Comparison of ENCODE assay signal across 20 mouse cellular contexts in the genomic region with DNA sequence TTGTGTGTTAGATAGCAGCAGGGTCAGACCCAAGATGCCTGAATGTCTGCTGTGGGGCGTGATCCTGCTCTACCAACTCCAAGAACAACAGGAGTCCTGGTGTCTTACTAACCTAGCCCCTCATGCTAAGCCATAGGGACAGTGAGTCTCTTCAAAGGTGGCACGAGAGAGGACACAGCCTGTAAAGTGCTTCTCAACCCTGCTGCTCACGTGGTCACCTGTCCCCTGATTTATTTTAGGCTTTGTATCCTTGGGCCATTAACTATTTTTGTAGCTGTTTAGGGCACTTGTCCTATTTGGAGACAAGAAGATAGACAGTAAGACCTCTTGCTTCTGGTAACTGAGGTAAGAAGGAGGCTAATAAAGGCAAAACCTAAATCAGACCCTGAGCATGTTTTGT.
DNase-seq lines count a peak whose midpoint lies in the region; ATAC-seq and TF ChIP-seq lines count a peak whose summit lies in the region.
"Had no signal": no experiment of that assay in that cellular context is flagged by ENCODE, and none has a peak within 500 bp of the region (broad histone marks: within the 10 kb centered on the region; RNA-seq: fewer than 3 reads in every experiment).

No protein-coding gene starts in this region.

- H3K79me2 ChIP-seq in myocyte (ENCODE audit: control insufficient read depth, insufficient read depth) = no peaks in the 10 kb centered on the region

- H3K4me3 ChIP-seq in forebrain, embryonic 10.5 days = no peak overlapping the region
- no peak overlapping the region for H3K4me3 ChIP-seq in forebrain, embryonic 13.5 days
- no peak overlapping the region for H3K4me3 ChIP-seq in heart, embryonic 10.5 days
- no peak overlapping the region for H3K4me3 ChIP-seq in midbrain, embryonic 10.5 days
- H3K4me3 ChIP-seq in midbrain, postnatal 0 days (ENCODE audit: low read depth, low read length) = no peak overlapping the region
- no peak overlapping the region for H3K4me3 ChIP-seq in myocyte
- H3K4me3 ChIP-seq: forebrain, embryonic 15.5 days; limb, embryonic 15.5 days; neural tube, embryonic 12.5 days had no signal

- no peak for DNase-seq in forebrain, embryonic 10.5 days (ENCODE audit: extremely low spot score, low spot score)
- peak; percentile 42 for DNase-seq in heart, adult 8-10 months (ENCODE audit: low spot score)
- DNase-seq in heart, embryonic 10.5 days (ENCODE audit: low spot score) = no peak
- no peak for DNase-seq in midbrain, embryonic 10.5 days (ENCODE audit: low spot score)
- no peak for DNase-seq in midbrain, postnatal 0 days (ENCODE audit: low spot score)
- no peak for DNase-seq in adrenal gland, adult 8-10 months
- DNase-seq: adrenal gland, postnatal 25 days; cerebellum, adult 9-11 months; gastrocnemius, postnatal 10 days; kidney, adult 18-20 months; kidney, postnatal 4 days; left cerebral cortex, postnatal 4 days; lung, embryonic 14.5 days had no signal

- peaks cover 67% of the 10 kb centered on the region for H3K4me1 ChIP-seq in forebrain, embryonic 10.5 days
- peaks cover 40% of the 10 kb centered on the region for H3K4me1 ChIP-seq in forebrain, embryonic 13.5 days
- H3K4me1 ChIP-seq in heart, embryonic 10.5 days = peaks cover 40% of the 10 kb centered on the region
- H3K4me1 ChIP-seq in midbrain, embryonic 10.5 days = peaks cover 76% of the 10 kb centered on the region
- no peaks in the 10 kb centered on the region; the same call in 1 of the 2 replicates for H3K4me1 ChIP-seq in midbrain, postnatal 0 days (ENCODE audit: insufficient read depth, low read length)

- peaks cover 8% of the 10 kb centered on the region; the same call in 1 of the 2 replicates for H3K27me3 ChIP-seq in forebrain, embryonic 10.5 days (ENCODE audit: poor library complexity, severe bottlenecking)
- H3K27me3 ChIP-seq in forebrain, embryonic 13.5 days = peaks cover 2% of the 10 kb centered on the region; the same call in 1 of the 2 replicates
- 0 out of 2 replicates have a peak, but pooled peaks cover 9% of the 10 kb centered on the region for H3K27me3 ChIP-seq in heart, embryonic 10.5 days (ENCODE audit: insufficient read depth, poor library complexity, severe bottlenecking)
- H3K27me3 ChIP-seq in midbrain, embryonic 10.5 days (ENCODE audit: low read depth, poor library complexity, severe bottlenecking) = no peaks in the 10 kb centered on the region
- H3K27me3 ChIP-seq in midbrain, postnatal 0 days (ENCODE audit: insufficient read depth, low read length) = no peaks in the 10 kb centered on the region
- no peaks in the 10 kb centered on the region for H3K27me3 ChIP-seq in myocyte (ENCODE audit: control insufficient read depth, insufficient read depth, insufficient read length)
- H3K27me3 ChIP-seq: forebrain, embryonic 15.5 days; neural tube, embryonic 12.5 days had no signal

- 48% methylated on average over 3 of the region's 3 CpGs for WGBS in forebrain, embryonic 10.5 days
- WGBS in forebrain, embryonic 13.5 days = 46% methylated on average over 3 of the region's 3 CpGs
- 41% methylated on average over 3 of the region's 3 CpGs for WGBS in heart, embryonic 10.5 days
- 32% methylated on average over 3 of the region's 3 CpGs for WGBS in midbrain, embryonic 10.5 days
- WGBS in midbrain, postnatal 0 days = 57% methylated on average over 3 of the region's 3 CpGs

- H3K36me3 ChIP-seq in forebrain, embryonic 10.5 days (replicated peaks) = peaks cover 21% of the 10 kb centered on the region
- H3K36me3 ChIP-seq in forebrain, embryonic 13.5 days (ENCODE audit: poor library complexity, severe bottlenecking) = no peaks in the 10 kb centered on the region
- no peaks in the 10 kb centered on the region for H3K36me3 ChIP-seq in heart, embryonic 10.5 days
- H3K36me3 ChIP-seq in midbrain, embryonic 10.5 days = peaks cover 25% of the 10 kb centered on the region
- peaks cover 4% of the 10 kb centered on the region; the same call in 1 of the 2 replicates for H3K36me3 ChIP-seq in midbrain, postnatal 0 days (ENCODE audit: insufficient read depth, low read length)
- no peaks in the 10 kb centered on the region for H3K36me3 ChIP-seq in myocyte (ENCODE audit: control insufficient read depth, insufficient read depth)
- H3K36me3 ChIP-seq: forebrain, embryonic 15.5 days; limb, embryonic 15.5 days; neural tube, embryonic 12.5 days had no signal

- no peak overlapping the region for H3K9ac ChIP-seq in forebrain, embryonic 13.5 days
- H3K9ac ChIP-seq in midbrain, postnatal 0 days (replicated peaks; ENCODE audit: low read length, poor library complexity, severe bottlenecking) = no peak overlapping the region; the same call in 1 of the 2 replicates
- H3K9ac ChIP-seq: forebrain, embryonic 15.5 days; limb, embryonic 15.5 days; liver, embryonic 14.5 days; lung, embryonic 14.5 days; neural tube, embryonic 12.5 days had no signal

- H3K27ac ChIP-seq in forebrain, embryonic 10.5 days = peak overlapping the region; percentile 75
- no peak overlapping the region for H3K27ac ChIP-seq in forebrain, embryonic 13.5 days
- H3K27ac ChIP-seq in heart, embryonic 10.5 days = no peak overlapping the region
- peak overlapping the region; percentile 84 for H3K27ac ChIP-seq in midbrain, embryonic 10.5 days (replicated peaks)
- H3K27ac ChIP-seq in midbrain, postnatal 0 days (ENCODE audit: low read depth, low read length) = no peak overlapping the region
- H3K27ac ChIP-seq: forebrain, embryonic 15.5 days; limb, embryonic 15.5 days; liver, embryonic 14.5 days; neural tube, embryonic 12.5 days had no signal

- H3ac ChIP-seq in myocyte (ENCODE audit: control insufficient read depth, insufficient read length) = no peak overlapping the region

- no peaks in the 10 kb centered on the region for H3K9me3 ChIP-seq in forebrain, embryonic 10.5 days
- H3K9me3 ChIP-seq in forebrain, embryonic 13.5 days (replicated peaks) = no peaks in the 10 kb centered on the region
- no peaks in the 10 kb centered on the region for H3K9me3 ChIP-seq in heart, embryonic 10.5 days
- no peaks in the 10 kb centered on the region for H3K9me3 ChIP-seq in midbrain, embryonic 10.5 days (replicated peaks)
- H3K9me3 ChIP-seq in midbrain, postnatal 0 days (ENCODE audit: low read length) = no peaks in the 10 kb centered on the region
- H3K9me3 ChIP-seq: forebrain, embryonic 15.5 days; limb, embryonic 15.5 days; neural tube, embryonic 12.5 days had no signal

- ATAC-seq in forebrain, embryonic 13.5 days = no peak
- ATAC-seq in midbrain, postnatal 0 days (ENCODE audit: low FRiP score) = no peak
- ATAC-seq: forebrain, embryonic 15.5 days had no signal

- no peak for TF ChIP-seq POLR2A in myocyte (IDR thresholded peaks at IDR 0.05; ENCODE audit: insufficient read length, low read depth)

- no peak overlapping the region for H3K4me2 ChIP-seq in forebrain, embryonic 13.5 days
- no peak overlapping the region for H3K4me2 ChIP-seq in midbrain, postnatal 0 days (ENCODE audit: low read depth, low read length, poor library complexity, severe bottlenecking)
- H3K4me2 ChIP-seq in myocyte (ENCODE audit: low read depth) = peak overlapping the region; percentile 2
- H3K4me2 ChIP-seq: forebrain, embryonic 15.5 days; heart, embryonic 11.5 days; limb, embryonic 15.5 days; lung, embryonic 14.5 days; neural tube, embryonic 12.5 days had no signal

- no peak for TF ChIP-seq CTCF in midbrain, postnatal 0 days (IDR thresholded peaks at IDR 0.05)

TF ChIP-seq in myocyte, 11 proteins besides CTCF, POLR2A, EP300 and RAD21:
- no peak for TF ChIP-seq TCF3 (IDR thresholded peaks at IDR 0.05; ENCODE audit: insufficient read length, low read depth)
TF ChIP-seq in myocyte: peak in this region for 0.

Comparison
In these comparisons a context has a peak if more than half of its experiments do, and no peak if none do; other contexts are left out.
1. H3K27ac ChIP-seq: peak in forebrain, embryonic 10.5 days (single experiment) and midbrain, embryonic 10.5 days (single experiment); none in forebrain, embryonic 13.5 days (single experiment), heart, embryonic 10.5 days (single experiment) and midbrain, postnatal 0 days (single experiment).